Mouse (Mus musculus) ovary, adult 10 weeks (tissue): ENCODE results near the gene Dalrd3. TPM values are rescaled to one million over a fixed set of nuclear protein-coding genes. Genes with fewer than 3 reads are reported as not detected.

Source experiments
- polyA plus RNA-seq: library from polyadenylated mRNA; stranded (reverse); fragments of 350-450 nt; fragmentation: Illumina TruSeq; extraction: RNeasy Lipid Tissue Mini Kit (QIAGEN cat#74804); gene quantifications from one replicate; pipeline ENCODE4 v1.2.3, GENCODE M21; 2014

Dalrd3 gene
- polyA plus RNA-seq, result 1.1 TPM

DNA sequence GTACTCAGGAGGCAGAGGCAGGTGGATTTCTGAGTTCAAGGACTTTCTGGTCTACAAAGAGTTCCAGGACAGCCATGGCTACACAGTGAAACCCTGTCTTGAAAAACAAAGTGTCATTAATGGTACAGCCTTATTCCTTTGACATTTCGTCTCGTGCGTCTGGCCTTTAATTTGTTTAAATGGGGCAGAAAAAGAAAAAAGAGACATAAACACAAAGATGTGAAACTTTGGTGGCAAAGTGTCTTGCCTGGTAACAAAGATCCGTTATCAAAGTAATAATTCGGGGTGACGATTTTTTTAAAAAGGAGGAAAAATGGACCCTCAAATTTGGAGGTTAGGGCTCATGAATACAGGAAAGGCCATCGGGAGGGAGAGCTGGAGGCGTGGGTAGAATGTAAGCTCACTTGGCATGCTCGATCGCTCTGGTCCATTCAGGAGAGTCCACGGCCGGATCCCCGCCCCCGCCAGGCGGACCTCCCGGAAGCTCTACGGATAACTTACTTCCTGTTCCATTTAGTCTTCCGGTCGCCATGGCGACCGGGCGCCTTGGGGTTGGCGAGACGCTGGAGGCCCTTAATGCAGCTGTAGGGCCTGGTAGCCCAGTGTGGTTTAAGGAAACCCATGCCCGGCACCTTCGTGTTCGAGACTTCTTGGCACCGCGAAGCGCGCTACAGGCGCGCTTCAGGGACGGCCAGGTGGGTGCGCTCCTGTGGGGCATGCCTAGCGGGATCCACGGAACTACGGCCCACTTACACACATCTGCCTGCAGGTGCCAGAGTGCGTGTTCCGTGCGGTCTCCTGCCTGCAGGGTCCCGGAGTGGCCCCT is at the start of gene Dalrd3:
Dalrd3 (plus strand) TSS at position 506 of the 826 bp plus-strand sequence.

DNA sequence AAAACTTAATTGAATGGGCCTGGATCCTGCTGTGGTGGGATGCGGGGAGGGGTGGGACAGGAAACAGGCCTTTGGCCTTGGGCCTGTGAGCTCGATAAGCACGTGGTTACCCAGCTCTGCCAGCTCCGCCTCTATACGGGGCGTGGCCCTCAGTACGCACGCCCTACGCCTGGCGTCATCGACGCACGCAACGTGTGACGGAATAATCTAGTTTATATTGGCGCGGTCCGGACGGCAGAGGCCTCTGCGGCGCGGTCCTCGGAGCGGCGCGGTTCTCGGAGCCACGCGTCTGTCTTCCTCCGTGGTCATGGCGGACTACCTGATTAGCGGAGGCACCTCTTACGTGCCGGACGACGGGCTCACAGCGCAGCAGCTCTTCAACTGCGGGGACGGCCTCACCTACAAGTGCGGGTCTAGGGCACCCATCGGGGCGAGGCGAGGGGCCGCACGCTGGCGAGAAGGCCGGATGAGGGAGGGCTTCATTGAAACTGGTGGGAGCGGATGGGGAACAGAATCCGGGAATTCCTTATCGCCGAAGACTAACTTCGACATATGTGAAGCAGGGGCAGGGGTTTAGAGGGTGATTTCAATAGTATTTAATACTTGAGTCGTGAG is 9.4 kb upstream of the Dalrd3 start, which contains the start of gene Impdh2:
Impdh2 (plus strand) TSS at position 60 of the 615 bp plus-strand sequence.

DNA sequence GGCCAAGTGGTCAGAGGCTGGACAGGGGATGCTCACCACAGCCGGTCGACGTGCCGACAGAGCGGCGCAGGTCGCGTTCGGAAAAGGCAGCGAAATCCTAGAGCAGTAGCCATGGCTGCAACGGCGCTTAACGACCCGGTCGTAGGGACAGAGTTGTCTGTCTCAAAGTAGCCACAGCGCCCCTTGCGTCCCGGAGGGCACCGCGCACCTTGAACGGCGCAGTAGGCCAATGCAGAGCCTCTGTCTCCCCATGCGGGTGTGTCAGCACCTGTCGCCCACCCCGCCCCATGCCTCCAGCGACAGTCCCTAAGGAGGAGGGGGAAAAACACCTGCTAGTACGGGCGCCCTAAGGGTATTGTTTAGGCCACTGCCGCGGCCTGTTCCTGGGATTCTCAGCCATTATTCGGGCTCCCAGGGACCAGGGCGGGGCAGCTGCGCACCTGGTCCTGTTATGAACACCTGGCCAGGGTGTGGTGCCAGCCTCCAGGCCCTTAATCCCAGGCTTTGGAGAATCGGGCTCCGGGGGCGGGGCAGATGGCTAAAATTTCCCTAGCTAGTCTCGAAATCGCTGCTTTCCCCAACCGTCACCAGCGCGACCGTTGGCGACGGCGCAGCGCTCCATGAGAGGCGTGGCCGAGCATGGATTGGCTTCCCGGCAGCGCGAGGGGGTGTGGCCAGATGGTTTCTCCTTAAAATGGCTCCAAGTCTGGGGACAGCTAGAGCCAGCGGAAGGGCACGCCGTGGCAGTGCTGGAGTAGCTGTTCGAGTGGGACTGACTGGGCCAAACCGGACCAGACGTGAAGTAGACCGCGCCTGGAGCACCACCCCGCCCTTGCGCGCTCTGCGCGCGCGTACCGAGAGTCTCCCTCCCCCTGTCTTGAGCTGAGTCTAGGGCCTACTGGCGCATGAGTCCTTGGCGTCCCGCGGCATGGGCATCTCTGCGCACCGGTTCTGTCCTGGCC is 2.6 kb upstream of the Dalrd3 start, which contains the start of gene Ndufaf3:
Ndufaf3 (minus strand) TSS at position 620 of the 962 bp plus-strand sequence.

DNA sequence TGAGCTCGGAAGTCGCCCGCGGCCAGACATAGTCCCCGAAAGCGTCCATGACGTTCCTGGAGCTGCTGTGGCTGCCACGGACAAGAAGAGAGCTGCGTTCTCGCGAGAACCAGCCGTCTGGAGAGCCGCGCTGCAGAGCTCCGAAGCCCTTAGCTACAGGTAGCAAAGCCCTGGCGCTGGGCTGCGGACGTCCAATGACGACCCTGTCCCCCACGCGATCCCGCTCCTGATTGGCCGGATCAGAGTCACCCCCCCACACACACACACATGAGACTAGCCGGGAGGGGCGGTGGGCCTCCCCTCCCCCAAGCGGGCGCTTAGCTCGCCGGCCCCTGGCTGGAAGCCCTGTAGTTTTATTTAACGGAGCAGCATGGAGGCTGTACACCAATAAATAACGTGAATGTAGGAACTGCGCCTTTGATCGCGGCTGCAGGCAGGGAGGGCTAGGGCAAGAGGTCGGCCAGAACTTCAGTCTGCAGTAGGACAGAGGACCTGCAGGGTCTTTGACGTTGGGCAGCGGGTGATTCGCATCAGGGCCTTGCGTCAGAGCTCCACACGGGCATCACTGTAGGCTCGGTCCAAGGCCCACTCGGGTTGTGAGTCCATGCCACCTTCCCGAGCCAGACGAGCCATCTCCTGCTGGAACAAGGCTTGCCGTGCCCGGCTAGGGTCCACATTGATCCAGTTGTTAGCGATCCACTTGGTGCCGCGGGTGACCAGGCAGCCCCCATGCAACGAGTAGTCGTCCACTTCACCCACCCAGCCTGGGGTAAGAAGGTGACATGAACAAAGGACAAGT is 9.1 kb downstream of the Dalrd3 start, which contains the start of gene Wdr6:
Wdr6 (minus strand) TSS at position 195 of the 799 bp plus-strand sequence.

DNA sequence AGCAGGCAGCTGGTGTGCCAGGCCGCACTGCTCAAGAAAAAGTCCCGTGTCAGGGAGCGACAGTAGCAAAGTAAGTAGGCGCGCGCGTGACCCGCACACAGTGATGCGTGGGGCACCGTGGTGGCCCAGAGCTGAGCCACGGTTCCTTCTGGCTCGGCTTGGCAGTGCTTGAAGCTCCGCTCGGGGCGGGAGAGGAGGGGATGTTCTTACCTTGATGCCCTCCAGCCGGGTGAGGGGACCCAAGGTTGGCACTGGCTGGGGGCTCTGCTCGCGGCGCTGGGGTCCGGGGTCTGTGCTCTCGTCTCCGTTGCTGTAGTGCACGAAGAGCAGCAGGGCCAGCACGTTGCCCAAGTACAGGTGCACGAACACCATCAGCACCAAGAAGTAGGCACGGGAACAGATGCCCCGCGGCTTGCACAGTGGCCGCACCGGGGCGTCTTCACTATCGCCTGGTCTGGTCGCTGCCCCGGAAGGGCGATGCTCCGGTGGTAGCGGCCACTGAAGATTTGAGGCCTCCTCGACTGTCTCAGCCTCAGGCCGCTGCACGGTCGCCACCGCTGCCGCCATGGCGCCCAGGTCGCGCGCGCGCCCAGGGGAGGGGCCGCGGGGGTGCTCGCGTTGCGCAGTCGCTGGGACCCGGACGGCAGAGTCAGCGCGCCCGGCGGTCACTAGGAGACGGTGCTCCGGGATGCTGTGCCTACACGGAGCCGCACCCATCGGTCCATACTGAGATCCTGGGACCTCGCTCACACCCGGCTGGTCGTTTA is 27.5 kb downstream of the Dalrd3 start, which contains the start of gene P4htm:
P4htm (minus strand) TSS at position 670 of the 767 bp plus-strand sequence.

Other genes with a start within 250 kb of the Dalrd3 start
- 8.7 TPM for gene Gpx1, start 231.0 kb upstream of the Dalrd3 start, polyA plus RNA-seq
- gene Usp4, start 222.0 kb upstream of the Dalrd3 start, polyA plus RNA-seq, result 50.8 TPM
- 0.91 TPM for gene 1700102P08Rik, start 177.1 kb upstream of the Dalrd3 start, polyA plus RNA-seq
- gene Ccdc36, start 141.4 kb upstream of the Dalrd3 start, polyA plus RNA-seq, result 0.20 TPM
- gene BC048562, start 133.4 kb upstream of the Dalrd3 start, polyA plus RNA-seq, result not detected
- 4.3 TPM for gene Ccdc71, start 109.4 kb upstream of the Dalrd3 start, polyA plus RNA-seq
- gene Klhdc8b, start 108.3 kb upstream of the Dalrd3 start, polyA plus RNA-seq, result 0.66 TPM
- gene Lamb2, start 90.2 kb upstream of the Dalrd3 start, polyA plus RNA-seq, result 5.2 TPM
- 7.3 TPM for gene Usp19, start 79.3 kb upstream of the Dalrd3 start, polyA plus RNA-seq
- gene Qars, start 62.2 kb upstream of the Dalrd3 start, polyA plus RNA-seq, result 93.6 TPM
- 63.5 TPM for gene Qrich1, start 53.1 kb upstream of the Dalrd3 start, polyA plus RNA-seq
- gene Impdh2, start 9.6 kb upstream of the Dalrd3 start, polyA plus RNA-seq, result 52.1 TPM
- gene Ndufaf3, start 2.5 kb upstream of the Dalrd3 start, polyA plus RNA-seq, result 1.8 TPM
- 4.0 TPM for gene Wdr6, start 8.9 kb downstream of the Dalrd3 start, polyA plus RNA-seq
- gene P4htm, start 27.8 kb downstream of the Dalrd3 start, polyA plus RNA-seq, result 0.26 TPM
- gene Arih2, start 79.5 kb downstream of the Dalrd3 start, polyA plus RNA-seq, result 45.3 TPM
- 50.5 TPM for gene Slc25a20, start 92.2 kb downstream of the Dalrd3 start, polyA plus RNA-seq
- 121 TPM for gene Prkar2a, start 119.4 kb downstream of the Dalrd3 start, polyA plus RNA-seq
- 184 TPM for gene Ip6k2, start 213.9 kb downstream of the Dalrd3 start, polyA plus RNA-seq
- gene Nckipsd, start 238.5 kb downstream of the Dalrd3 start, polyA plus RNA-seq, result 0.26 TPM